Mouse (Mus musculus): ENCODE results near the gene Ddx42.

- no peak for TF ChIP-seq POLR2A (IDR thresholded peaks at IDR 0.05; ENCODE audit: low read depth, low read length)
- no peak for TF ChIP-seq CTCF (IDR thresholded peaks at IDR 0.05; ENCODE audit: extremely low read depth, insufficient read length, insufficient replicate concordance, low read depth, low read length)
Measured at GRCm38 (mm10) chr11:106282452-106282851, 65.7 kb downstream of the Ddx42 start.
